Mouse (Mus musculus) kidney, adult 8-10 months (tissue): Measurements from ENCODE around the gene Prph.
"Not testable (repeated sequence)": the region's sequence is repeated elsewhere in the genome, so short reads cannot be mapped to it uniquely, and the experiment has no call there.

Experiments used
- DNase-seq, 2 experiments: peaks; one replicate each; pipeline ENCODE4 v3.0.0; 2022

The Prph gene

GRCm38 (mm10) chr15:99076011-99076410 lies 21.0 kb downstream of the Prph start:
- not testable (repeated sequence) for DNase-seq

GRCm38 (mm10) chr15:99078181-99078910 lies 23.4 kb downstream of the Prph start:
- DNase-seq: no peak

GRCm38 (mm10) chr15:99079804-99080203 lies 24.8 kb downstream of the Prph start:
- no peak for DNase-seq

- no peak for DNase-seq
These were observed 27.3 kb downstream of the Prph start for GRCm38 (mm10) chr15:99082322-99082721.

GRCm38 (mm10) chr15:99082840-99083239 lies 27.9 kb downstream of the Prph start:
- no peak for DNase-seq

- peak in 1 of 2 experiments; percentile 67 for DNase-seq
These were observed 28.3 kb downstream of the Prph start for GRCm38 (mm10) chr15:99083258-99083657.

- peak; percentile 50 to 61 for DNase-seq
These were observed 29.0 kb downstream of the Prph start for GRCm38 (mm10) chr15:99083867-99084557.

GRCm38 (mm10) chr15:99084618-99085017 lies 29.6 kb downstream of the Prph start:
- no peak for DNase-seq

- DNase-seq: peak in 1 of 2 experiments; percentile 56
These were observed 31.0 kb downstream of the Prph start for GRCm38 (mm10) chr15:99085997-99086396.

GRCm38 (mm10) chr15:99087253-99088075 lies 32.5 kb downstream of the Prph start, which contains the start of gene C1ql4:
C1ql4 (minus strand) TSS chr15:99087817.
- no peak for DNase-seq

GRCm38 (mm10) chr15:99088292-99088691 lies 33.3 kb downstream of the Prph start:
- peak; percentile 56 to 78 for DNase-seq

- no peak for DNase-seq
These were observed 34.1 kb downstream of the Prph start for GRCm38 (mm10) chr15:99089069-99089468.

- DNase-seq: no peak
These were observed 37.9 kb downstream of the Prph start, which contains the start of gene Dnajc22 for GRCm38 (mm10) chr15:99092870-99093269. Dnajc22 (plus strand) TSS chr15:99093170.

- DNase-seq: no peak
These were observed 38.6 kb downstream of the Prph start for GRCm38 (mm10) chr15:99093291-99094258.

- DNase-seq: no peak
These were observed 39.8 kb downstream of the Prph start for GRCm38 (mm10) chr15:99094631-99095270.

GRCm38 (mm10) chr15:99095356-99095755 lies 40.4 kb downstream of the Prph start:
- DNase-seq: no peak

- no peak for DNase-seq
These were observed 41.3 kb downstream of the Prph start for GRCm38 (mm10) chr15:99096061-99096793.

- DNase-seq: peak in 1 of 2 experiments; percentile 50
These were observed 42.0 kb downstream of the Prph start for GRCm38 (mm10) chr15:99096831-99097500.

- DNase-seq: peak in 1 of 2 experiments; percentile 47
These were observed 43.0 kb downstream of the Prph start for GRCm38 (mm10) chr15:99097840-99098492.

- no peak for DNase-seq
These were observed 43.5 kb downstream of the Prph start for GRCm38 (mm10) chr15:99098493-99098861.
